Mouse (Mus musculus) stomach, embryonic 14.5 days (tissue): Measurements from ENCODE around the gene Defb11. TPM values are rescaled to one million over a fixed set of nuclear protein-coding genes. Genes with fewer than 3 reads are reported as not detected.
"Not testable (repeated sequence)": the region's sequence is repeated elsewhere in the genome, so short reads cannot be mapped to it uniquely, and the experiment has no call there.

Source experiments
- ATAC-seq: fragments of 200-750 bp; cut with Nextera tagmentation; 2 replicates; pipeline ENCODE4 v1.8.0; 2017; ENCODE audit warnings: low read depth, moderate TSS enrichment; ENCODE audit not compliant: insufficient number of reproducible peaks, insufficient read depth, low FRiP score
- H3K27ac ChIP-seq: fragments of 300-500 bp; sonication (generic); 2 replicates; pipeline ENCODE4 v1.5.1; 2014; ENCODE audit warnings: mild to moderate bottlenecking, low read length, moderate library complexity, mixed read lengths
- H3K27me3 ChIP-seq: fragments of 300-500 bp; sonication (generic); 2 replicates; pipeline ENCODE4 v1.6.1; 2014; ENCODE audit warnings: low read length, control low read depth, mixed read lengths; ENCODE audit not compliant: control insufficient read depth, insufficient read depth
- H3K36me3 ChIP-seq: fragments of 300-500 bp; sonication (generic); 2 replicates; pipeline ENCODE4 v1.6.1; 2014; ENCODE audit warnings: mild to moderate bottlenecking, control low read depth, low read length, moderate library complexity, mixed read lengths; ENCODE audit not compliant: control insufficient read depth, insufficient read depth
- H3K4me1 ChIP-seq: fragments of 300-500 bp; sonication (generic); 2 replicates; pipeline ENCODE4 v1.6.1; 2014; ENCODE audit warnings: low read length, control low read depth, mixed read lengths; ENCODE audit not compliant: control insufficient read depth, insufficient read depth
- H3K4me2 ChIP-seq: fragments of 300-500 bp; sonication (generic); replicated peaks from 2 replicates; pipeline ENCODE4 v1.6.1; 2014; ENCODE audit warnings: low read depth, low read length, control low read depth
- H3K4me3 ChIP-seq: fragments of 300-500 bp; sonication (generic); 2 replicates; pipeline ENCODE4 v1.5.1; 2014; ENCODE audit warnings: low read depth, low read length, control low read depth
- H3K9ac ChIP-seq: fragments of 300-500 bp; sonication (generic); replicated peaks from 2 replicates; pipeline ENCODE4 v1.6.1; 2014; ENCODE audit warnings: low read depth, mild to moderate bottlenecking, control low read depth, low read length, moderate library complexity, mixed read lengths
- H3K9me3 ChIP-seq: fragments of 300-500 bp; sonication (generic); 2 replicates; pipeline ENCODE4 v1.6.1; 2016; ENCODE audit warnings: low read depth, low read length, control low read depth; ENCODE audit not compliant: control insufficient read depth
- WGBS: fragments of 180-500 bp; shearing (Covaris S2); extraction: QIAGEN DNeasy Blood & Tissue Kit; methylation state at CpG from one replicate; pipeline ENCODE4 v1.1.7; 2014; 5-methylcytosine and 5-hydroxymethylcytosine counted together
- polyA plus RNA-seq: library from polyadenylated mRNA; unstranded; fragments of >200 nt; fragmentation: Nextera tagmentation; extraction: Ambion mirVana; gene quantifications from 2 replicates; pipeline ENCODE4 v1.2.1, GENCODE M21; 2014

The Defb11 gene
- polyA plus RNA-seq, 1 experiment from 2014 or later: not detected

DNA sequence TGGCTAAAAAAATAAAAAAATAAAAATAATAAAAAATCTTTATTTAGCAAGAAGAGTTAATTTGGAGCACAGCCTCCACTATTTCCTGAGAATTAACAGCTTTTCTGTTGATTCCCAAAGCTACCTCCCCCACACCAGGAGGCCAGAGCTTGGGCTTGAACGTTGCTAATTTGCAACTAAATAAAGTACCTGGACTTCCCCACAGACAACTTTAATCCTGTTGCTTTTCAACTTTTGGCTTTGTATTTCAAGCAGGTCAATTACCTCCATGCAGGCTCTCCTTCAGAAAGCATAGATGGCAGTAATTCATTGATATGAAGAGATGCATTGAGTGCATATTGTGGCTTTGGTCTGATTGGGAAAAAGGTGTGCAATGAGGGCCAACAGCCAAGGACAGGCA lies 5.7 kb upstream of the Defb11 start:
- Histone ChIP-seq H3K27ac (no peak overlapping the region), H3K4me3 (no peak overlapping the region), H3K4me1 (no peaks in the 10 kb centered on the region), H3K36me3 (no peaks in the 10 kb centered on the region), H3K27me3 (no peaks in the 10 kb centered on the region), H3K4me2 (no peak overlapping the region), H3K9ac (no peak overlapping the region), H3K9me3 (no peaks in the 10 kb centered on the region)
- WGBS: 20% methylated on average over 1 of the region's 1 CpGs
- ATAC-seq: no peak

DNA sequence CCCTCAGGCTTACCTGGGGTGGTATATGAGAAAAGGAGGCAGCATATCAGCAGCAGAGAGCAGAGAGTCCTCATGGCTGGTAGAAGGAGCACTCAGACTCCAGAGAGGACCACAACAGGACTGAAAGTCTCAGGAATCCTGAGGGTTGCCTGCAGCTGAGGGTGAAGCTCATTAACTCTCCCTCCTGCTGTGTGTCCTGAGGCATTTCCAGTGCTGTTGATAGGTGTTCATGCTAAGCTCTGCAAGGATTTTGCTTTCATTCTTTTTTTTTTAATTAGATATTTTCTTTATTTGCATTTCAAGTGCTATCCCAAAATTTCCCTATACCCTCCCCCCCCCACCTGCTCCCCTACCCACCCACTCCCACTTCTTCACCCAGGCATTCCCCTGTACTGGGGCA lies 20.9 kb downstream of the Defb11 start, which contains the start of gene Defb9:
Gene Defb9 (minus strand): TSS at position 101 of the 400 bp plus-strand sequence.
- not testable (repeated sequence) for H3K27me3 ChIP-seq, ATAC-seq, H3K4me2 ChIP-seq, H3K9ac ChIP-seq, H3K4me3 ChIP-seq, H3K4me1 ChIP-seq, H3K36me3 ChIP-seq, H3K9me3 ChIP-seq, H3K27ac ChIP-seq

DNA sequence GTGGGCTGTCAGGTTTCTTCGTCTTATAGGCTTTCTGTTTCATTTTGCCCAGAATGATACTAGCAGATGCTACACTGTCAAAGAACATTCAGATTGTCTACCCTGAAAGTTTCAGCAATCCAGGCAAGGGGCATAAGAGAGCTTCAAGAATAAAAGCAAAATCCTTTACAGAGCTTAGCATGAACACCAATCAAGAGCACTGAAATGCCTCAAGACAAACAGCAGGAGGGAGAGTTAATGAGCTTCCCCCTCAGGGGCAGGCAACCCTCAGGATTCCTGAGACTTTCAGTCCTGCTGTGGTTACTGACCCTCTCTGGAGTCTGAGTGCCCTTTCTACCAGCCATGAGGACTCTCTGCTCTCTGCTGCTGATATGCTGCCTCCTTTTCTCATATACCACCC lies 47.6 kb downstream of the Defb11 start, which contains the start of gene Defb10:
Gene Defb10 (plus strand): TSS at position 316 of the 400 bp plus-strand sequence.
- H3K9ac ChIP-seq, ATAC-seq, H3K36me3 ChIP-seq, H3K4me3 ChIP-seq, H3K4me1 ChIP-seq, H3K9me3 ChIP-seq, H3K4me2 ChIP-seq, H3K27ac ChIP-seq, H3K27me3 ChIP-seq: not testable (repeated sequence)
- WGBS: 58% methylated on average over 1 of the region's 1 CpGs

Other genes with a start within 250 kb of the Defb11 start
- gene Defa34, start 240.6 kb downstream of the Defb11 start, polyA plus RNA-seq: not detected in 2 replicates
- not detected in 2 replicates for gene AY761184, start 202.8 kb downstream of the Defb11 start, polyA plus RNA-seq
- not detected in 2 replicates for gene Defa24, start 171.9 kb downstream of the Defb11 start, polyA plus RNA-seq
- not detected in 2 replicates for gene Defb50, start 82.9 kb downstream of the Defb11 start, polyA plus RNA-seq
- gene Defb2, start 66.5 kb downstream of the Defb11 start, polyA plus RNA-seq: 1.1 TPM in 1 of 2 replicates, not detected in the other
- not detected in 2 replicates for gene Defb10, start 47.5 kb downstream of the Defb11 start, polyA plus RNA-seq
- not detected in 2 replicates for gene Defb9, start 21.0 kb downstream of the Defb11 start, polyA plus RNA-seq
- not detected in 2 replicates for gene Defb15, start 26.3 kb upstream of the Defb11 start, polyA plus RNA-seq
- gene Defb35, start 31.9 kb upstream of the Defb11 start, polyA plus RNA-seq: not detected in 2 replicates
- gene Defb13, start 40.4 kb upstream of the Defb11 start, polyA plus RNA-seq: not detected in 2 replicates
- not detected in 2 replicates for gene Fam90a1a, start 52.3 kb upstream of the Defb11 start, polyA plus RNA-seq
- not detected in 2 replicates for gene Ccdc70, start 63.4 kb upstream of the Defb11 start, polyA plus RNA-seq
- gene Atp7b, start 153.9 kb upstream of the Defb11 start, polyA plus RNA-seq: 8.1 and 10.0 TPM in 2 replicates
- gene Alg11, start 154.3 kb upstream of the Defb11 start, polyA plus RNA-seq: 37.0 and 40.3 TPM in 2 replicates
- gene Nek5, start 218.6 kb upstream of the Defb11 start, polyA plus RNA-seq: 0.32 TPM in 2 replicates